Mouse (Mus musculus) cerebellum, adult 2 months (tissue): ENCODE data around the gene Chrm3.

Experiments used
- CTCF ChIP-seq: fragments of 200-500 bp; IDR thresholded peaks from 2 replicates; pipeline ENCODE4 v1.5.1; 2011; ENCODE audit warnings: low read depth, mild to moderate bottlenecking, control low read depth, low read length, moderate library complexity, borderline replicate concordance; ENCODE audit not compliant: insufficient read depth
- POLR2A ChIP-seq: fragments of 200-500 bp; IDR thresholded peaks from 2 replicates; pipeline ENCODE4 v1.6.1; 2011; ENCODE audit warnings: low read length, control low read depth, borderline replicate concordance; ENCODE audit not compliant: insufficient read depth

DNA sequence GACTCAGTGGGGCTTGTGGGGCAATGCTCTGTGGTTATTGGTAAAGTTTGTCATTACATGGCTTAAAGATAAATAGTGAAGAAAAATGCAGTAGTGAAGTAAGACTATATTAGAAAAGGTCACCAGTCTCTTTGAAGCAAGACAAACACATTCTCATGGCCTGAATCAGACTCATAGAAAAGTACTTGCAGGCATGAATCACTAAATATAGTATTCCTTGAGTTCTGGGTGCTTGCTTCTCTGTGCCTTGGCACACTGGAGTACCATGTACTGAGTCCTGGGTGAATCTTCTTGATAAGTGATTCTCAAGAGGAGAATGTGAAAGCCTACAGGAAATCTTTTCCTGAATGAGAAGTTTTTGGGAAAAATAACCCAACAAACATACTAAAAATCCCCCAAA lies 408.0 kb downstream of the Chrm3 start:
- TF ChIP-seq POLR2A: no peak
- no peak for TF ChIP-seq CTCF
